Mouse (Mus musculus) bone marrow, adult 2 months (tissue): ENCODE measurements around the gene Spock1. TPM values are rescaled to one million over a fixed set of nuclear protein-coding genes. Genes with fewer than 3 reads are reported as not detected.

Experiments used
- H3K27ac ChIP-seq: fragments of 200-500 bp; 2 replicates; pipeline ENCODE4 v1.5.1; 2012; ENCODE audit warnings: low read depth, mild to moderate bottlenecking, control low read depth, inconsistent platforms, low read length; ENCODE audit not compliant: control insufficient read depth, poor library complexity, insufficient read depth
- H3K4me1 ChIP-seq: fragments of 200-500 bp; 2 replicates; pipeline ENCODE4 v1.6.1; 2011; ENCODE audit warnings: low read length; ENCODE audit not compliant: control insufficient read depth, insufficient read depth
- H3K4me3 ChIP-seq: fragments of 200-500 bp; replicated peaks from 2 replicates; pipeline ENCODE3; 2011; ENCODE audit warnings: mild to moderate bottlenecking, low read depth, low read length, control low read depth; ENCODE audit not compliant: control insufficient read depth
- CTCF ChIP-seq: fragments of 200-500 bp; IDR thresholded peaks from 2 replicates; pipeline ENCODE4 v1.5.1; 2011; ENCODE audit warnings: low read length, control low read depth; ENCODE audit not compliant: control insufficient read depth, insufficient read depth
- POLR2A ChIP-seq: fragments of 200-500 bp; IDR thresholded peaks from 2 replicates; pipeline ENCODE4 v1.6.1; 2011; ENCODE audit warnings: low read depth, mild to moderate bottlenecking, control low read depth, low read length, borderline replicate concordance; ENCODE audit not compliant: control insufficient read depth
- WGBS: fragments of 180-500 bp; shearing (Covaris S2); methylation state at CpG from one replicate; pipeline ENCODE4 v1.1.7; 2018; 5-methylcytosine and 5-hydroxymethylcytosine counted together
- polyA plus RNA-seq: library from polyadenylated mRNA; stranded (reverse); fragments of >200 nt; gene quantifications from 2 replicates; pipeline ENCODE4 v1.2.4, GENCODE M21; 2011; ENCODE audit warnings: low replicate concordance; ENCODE audit not compliant: missing spikeins, insufficient read depth, insufficient read length

Gene Spock1
- polyA plus RNA-seq, 1 experiment = 0.87 TPM

- Histone ChIP-seq H3K27ac (no peak overlapping the region), H3K4me3 (no peak overlapping the region), H3K4me1 (no peaks in the 10 kb centered on the region)
- TF ChIP-seq CTCF (no peak), POLR2A (no peak)
- 79% methylated on average over 5 of the region's 5 CpGs for WGBS
Observed at GRCm38 (mm10) chr13:57841141-57841848, 66.8 kb downstream of the Spock1 start.

GRCm38 (mm10) chr13:57837691-57838437 lies 70.3 kb downstream of the Spock1 start:
- Histone ChIP-seq H3K4me1 (no peaks in the 10 kb centered on the region), H3K4me3 (no peak overlapping the region), H3K27ac (no peak overlapping the region)
- TF ChIP-seq CTCF (no peak), POLR2A (no peak)
- 64% methylated on average over 5 of the region's 5 CpGs for WGBS

GRCm38 (mm10) chr13:57831374-57832163 lies 76.6 kb downstream of the Spock1 start:
- Histone ChIP-seq H3K4me1 (no peaks in the 10 kb centered on the region), H3K4me3 (no peak overlapping the region), H3K27ac (no peak overlapping the region)
- WGBS = 64% methylated on average over 11 of the region's 11 CpGs
- no peak for TF ChIP-seq CTCF
- no peak for TF ChIP-seq POLR2A

- TF ChIP-seq CTCF = no peak
- Histone ChIP-seq H3K27ac (no peak overlapping the region), H3K4me1 (no peaks in the 10 kb centered on the region), H3K4me3 (no peak overlapping the region)
- WGBS = 77% methylated on average over 7 of the region's 7 CpGs
Observed at GRCm38 (mm10) chr13:57830896-57831295, 77.2 kb downstream of the Spock1 start.

- no peak overlapping the region for H3K27ac ChIP-seq
- 45% methylated on average over 2 of the region's 2 CpGs for WGBS
- TF ChIP-seq POLR2A = no peak
- TF ChIP-seq CTCF = no peak
- H3K4me3 ChIP-seq = no peak overlapping the region
- no peaks in the 10 kb centered on the region for H3K4me1 ChIP-seq
Observed at GRCm38 (mm10) chr13:57830091-57830490, 78.0 kb downstream of the Spock1 start.

GRCm38 (mm10) chr13:57816276-57816675 lies 91.9 kb downstream of the Spock1 start:
- no peak overlapping the region for H3K4me3 ChIP-seq
- TF ChIP-seq POLR2A = no peak
- no peak for TF ChIP-seq CTCF
- H3K27ac ChIP-seq = no peak overlapping the region
- 82% methylated on average over 11 of the region's 11 CpGs for WGBS
- H3K4me1 ChIP-seq = no peaks in the 10 kb centered on the region; the same call in 1 of the 2 replicates

- 87% methylated on average over 7 of the region's 7 CpGs for WGBS
- TF ChIP-seq POLR2A = no peak
- no peak for TF ChIP-seq CTCF
- Histone ChIP-seq H3K27ac (no peak overlapping the region; the same call in 1 of the 2 replicates), H3K4me3 (no peak overlapping the region), H3K4me1 (no peaks in the 10 kb centered on the region)
Observed at GRCm38 (mm10) chr13:57812643-57813042, 95.5 kb downstream of the Spock1 start.

- TF ChIP-seq POLR2A (no peak), CTCF (no peak)
- WGBS = 58% methylated on average over 2 of the region's 2 CpGs
- Histone ChIP-seq H3K27ac (no peak overlapping the region), H3K4me3 (no peak overlapping the region), H3K4me1 (no peaks in the 10 kb centered on the region)
Observed at GRCm38 (mm10) chr13:57811253-57811652, 96.9 kb downstream of the Spock1 start.
